Mouse (Mus musculus): Measurements from ENCODE around the gene Sh3pxd2a.

DNA sequence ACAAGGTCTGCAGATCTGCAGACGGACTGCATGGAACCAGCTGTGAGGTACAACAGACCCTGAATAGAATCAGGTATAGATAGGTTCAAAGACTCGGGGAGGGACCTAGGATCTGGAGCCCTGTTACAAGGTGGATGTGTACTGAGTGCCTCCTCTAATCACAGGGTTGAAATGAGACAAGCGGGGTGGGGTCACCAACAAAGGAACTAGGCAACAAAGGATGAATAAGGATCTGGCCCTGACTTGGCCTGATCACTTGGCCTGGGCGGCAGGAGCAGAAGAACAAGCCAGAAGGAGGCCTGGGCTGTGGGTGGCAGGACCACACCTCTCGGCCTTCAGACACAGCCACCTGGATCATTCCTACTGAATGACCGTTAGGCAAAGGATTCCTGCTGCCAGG is 178.6 kb downstream of the Sh3pxd2a start:
- no peak for TF ChIP-seq POLR2A (IDR thresholded peaks at IDR 0.05; ENCODE audit: low read depth, low read length)
- no peak for TF ChIP-seq CTCF (IDR thresholded peaks at IDR 0.05; ENCODE audit: borderline replicate concordance, insufficient read depth, low read length)
